Mouse (Mus musculus) ES-E14 (cell line): Measurements from ENCODE around the gene Magix. TPM values are rescaled to one million over a fixed set of nuclear protein-coding genes. Genes with fewer than 3 reads are reported as not detected.

Source experiments
- DNase-seq: peaks from one replicate; pipeline ENCODE4 v3.0.0-alpha.2; 2013; ENCODE audit warnings: low read depth, low spot score
- H3K27ac ChIP-seq: 2 replicates; pipeline ENCODE4 v1.5.1; 2012; ENCODE audit warnings: low read depth, mild to moderate bottlenecking, low read length, moderate library complexity, mixed read lengths; ENCODE audit not compliant: poor library complexity, insufficient read depth, severe bottlenecking
- H3K36me3 ChIP-seq: 2 replicates; pipeline ENCODE4 v1.6.1; 2012; ENCODE audit warnings: mild to moderate bottlenecking, low read length, moderate library complexity, mixed read lengths; ENCODE audit not compliant: control insufficient read depth, poor library complexity, insufficient read depth, severe bottlenecking
- H3K4me1 ChIP-seq, 2 experiments: fragments of 150-350 bp in 1 of 2; sonication (generic) in 1 of 2; 2 replicates each; pipeline ENCODE4 v1.6.1; 2012; ENCODE audit warnings: low read length in 2 of 2, mild to moderate bottlenecking in 1 of 2, mixed read lengths in 1 of 2; ENCODE audit not compliant: control insufficient read depth in 2 of 2, insufficient read depth in 2 of 2, poor library complexity in 1 of 2
- H3K4me3 ChIP-seq, 2 experiments: fragments of 150-350 bp in 1 of 2; sonication (generic) in 1 of 2; 2 replicates each; pipeline ENCODE4 v1.5.1; 2012; ENCODE audit warnings: low read length in 2 of 2, low read depth in 1 of 2, mild to moderate bottlenecking in 1 of 2, mixed read lengths in 1 of 2; ENCODE audit not compliant: insufficient read depth in 1 of 2, poor library complexity in 1 of 2, severe bottlenecking in 1 of 2
- H3K9ac ChIP-seq: 2 replicates; pipeline ENCODE4 v1.6.1; 2012; ENCODE audit warnings: low read depth, mild to moderate bottlenecking, low read length, mixed read lengths; ENCODE audit not compliant: poor library complexity, insufficient read depth, severe bottlenecking
- H3K9me3 ChIP-seq: fragments of 150-350 bp; sonication (generic); 2 replicates; pipeline ENCODE4 v1.6.1; 2012; ENCODE audit warnings: low read depth, mild to moderate bottlenecking, low read length; ENCODE audit not compliant: control insufficient read depth, insufficient read depth
- CHD2 ChIP-seq: IDR thresholded peaks from 2 replicates; pipeline ENCODE4 v1.6.1; 2014; ENCODE audit warnings: mild to moderate bottlenecking, low read depth, low read length, inconsistent platforms
- HCFC1 ChIP-seq: IDR thresholded peaks from 2 replicates; pipeline ENCODE4 v1.6.1; 2012; ENCODE audit warnings: low read length, inconsistent platforms, borderline replicate concordance; ENCODE audit not compliant: insufficient read depth
- MAFK ChIP-seq: IDR thresholded peaks from 2 replicates; pipeline ENCODE4 v1.6.1; 2014; ENCODE audit warnings: mild to moderate bottlenecking, low read depth, low read length, inconsistent platforms; ENCODE audit not compliant: insufficient read depth
- ZC3H11A ChIP-seq: IDR thresholded peaks from 2 replicates; pipeline ENCODE4 v1.6.1; 2012; ENCODE audit warnings: low read depth, mild to moderate bottlenecking, inconsistent platforms, low read length, borderline replicate concordance
- ZNF384 ChIP-seq: IDR thresholded peaks from 2 replicates; pipeline ENCODE4 v1.6.1; 2012; ENCODE audit warnings: low read depth, low read length, inconsistent platforms
- in situ Hi-C, 2 experiments: fragments of 600-800 bp; cut with MboI; formaldehyde crosslinking; loops; one replicate each; pipeline ENCODE4 v1.15.1; 2025; ENCODE audit warnings: low sequenced_read_pairs in 2 of 2, inconsistent platforms in 1 of 2; ENCODE audit not compliant: unreplicated experiment in 2 of 2
- total RNA-seq: library from RNA; depleted of rRNA; stranded (reverse); fragments of 300-350 nt; gene quantifications from 2 replicates; pipeline ENCODE4 v1.2.3, GENCODE M21; 2012; rRNA removed

Gene Magix
- total RNA-seq, 1 experiment = 0.36 TPM

GRCm38 (mm10) chrX:7639536-7640325 lies 41.3 kb downstream of the Magix start:
- in situ Hi-C loops = no loop called here
- H3K36me3 ChIP-seq = no peaks in the 10 kb centered on the region
- H3K9ac ChIP-seq = no peak overlapping the region
- no peak overlapping the region for H3K4me3 ChIP-seq
- H3K9me3 ChIP-seq = no peaks in the 10 kb centered on the region
- H3K4me1 ChIP-seq = peaks cover 0 to 6% of the 10 kb centered on the region in 2 experiments; a peak in 1 of 4 replicates
- TF ChIP-seq ZNF384 = no peak
- TF ChIP-seq MAFK = no peak
- no peak for TF ChIP-seq HCFC1
- no peak for TF ChIP-seq ZC3H11A
- TF ChIP-seq CHD2 = no peak
- no peak for DNase-seq
- H3K27ac ChIP-seq = no peak overlapping the region

DNA sequence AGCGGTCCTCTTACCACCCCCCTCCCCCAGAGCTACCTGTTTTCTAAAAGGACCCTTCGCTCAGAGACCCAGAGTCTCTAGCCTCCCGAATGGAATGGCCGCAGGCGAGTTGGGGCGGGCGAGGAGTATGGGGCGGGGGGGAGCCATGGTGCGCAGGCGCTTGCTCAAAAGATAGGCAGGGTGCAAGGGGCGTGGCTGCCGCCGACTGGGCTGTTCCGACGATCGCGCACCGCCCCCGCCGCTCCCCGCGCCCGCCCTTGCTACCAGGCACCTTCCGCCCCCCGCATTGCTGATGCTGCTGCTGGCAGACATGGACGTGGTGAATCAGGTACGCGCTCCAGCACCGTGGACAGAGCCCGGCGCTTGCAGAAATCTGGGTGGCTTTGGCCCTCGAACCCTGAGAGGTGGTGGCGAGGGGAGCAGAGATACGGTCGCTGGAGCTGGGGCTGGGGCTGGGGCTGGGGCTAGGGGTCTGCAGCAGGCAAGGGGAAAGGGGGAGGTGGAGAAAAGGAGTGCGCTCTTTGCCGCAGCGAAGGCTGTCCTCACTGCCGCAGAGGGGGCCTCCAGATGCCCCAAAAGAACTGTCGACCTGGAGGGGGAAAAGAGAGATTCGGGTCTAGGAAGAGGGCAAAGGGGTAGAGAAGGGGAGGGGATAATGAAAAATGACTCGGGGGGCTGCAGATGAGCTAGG lies 42.5 kb downstream of the Magix start, which contains the start of gene Syp:
Gene Syp (plus strand): TSS at position 71 of the 691 bp plus-strand sequence.
- peak; percentile 60 for DNase-seq
- no peaks in the 10 kb centered on the region for H3K36me3 ChIP-seq
- H3K9ac ChIP-seq = no peak within 1 kb of the TSS; the same call in 1 of the 2 replicates
- peak within 1 kb of the TSS; percentile 31 to 63 for H3K4me3 ChIP-seq
- H3K9me3 ChIP-seq = no peaks in the 10 kb centered on the region
- in situ Hi-C loops = no loop called here
- peaks cover 0 to 6% of the 10 kb centered on the region in 2 experiments; a peak in 1 of 4 replicates for H3K4me1 ChIP-seq
- TF ChIP-seq HCFC1 = peak; percentile 54; the same call in 1 of the 2 replicates
- TF ChIP-seq ZC3H11A = no peak
- no peak for TF ChIP-seq ZNF384
- no peak within 1 kb of the TSS for H3K27ac ChIP-seq

- in situ Hi-C loops = no loop called here
Measured at GRCm38 (mm10) chrX:7635101-7635500, 46.0 kb downstream of the Magix start.

GRCm38 (mm10) chrX:7632560-7632959 lies 48.5 kb downstream of the Magix start:
- H3K9ac ChIP-seq = no peak overlapping the region
- no peaks in the 10 kb centered on the region for H3K4me1 ChIP-seq
- H3K27ac ChIP-seq = no peak overlapping the region
- H3K9me3 ChIP-seq = no peaks in the 10 kb centered on the region
- TF ChIP-seq CHD2 (no peak), ZC3H11A (no peak), MAFK (no peak), HCFC1 (no peak), ZNF384 (no peak)
- no peaks in the 10 kb centered on the region for H3K36me3 ChIP-seq
- no peak overlapping the region for H3K4me3 ChIP-seq
- DNase-seq = no peak
- in situ Hi-C loops = no loop called here

More at GRCm38 (mm10) chrX:7635101-7635500, 46.0 kb downstream of the Magix start:
- H3K9me3 ChIP-seq = no peaks in the 10 kb centered on the region
- TF ChIP-seq CHD2 (no peak), ZNF384 (no peak), HCFC1 (no peak), MAFK (no peak), ZC3H11A (no peak)
- H3K9ac ChIP-seq = no peak overlapping the region
- no peak overlapping the region for H3K4me3 ChIP-seq
- no peak for DNase-seq
- H3K27ac ChIP-seq = no peak overlapping the region
- H3K36me3 ChIP-seq = no peaks in the 10 kb centered on the region
- peaks cover 0 to 6% of the 10 kb centered on the region in 2 experiments; a peak in 1 of 4 replicates for H3K4me1 ChIP-seq

Other genes starting within 250 kb of the Magix start
- 0.49 and 0.63 TPM in 2 replicates for gene Foxp3, start 107.6 kb downstream of the Magix start, total RNA-seq
- 1.7 and 2.4 TPM in 2 replicates for gene Ppp1r3f, start 107.0 kb downstream of the Magix start, total RNA-seq
- 19.5 and 23.9 TPM in 2 replicates for gene Ccdc22, start 75.7 kb downstream of the Magix start, total RNA-seq
- 0.16 TPM in 1 of 2 replicates, not detected in the other for gene Cacna1f, start 74.2 kb downstream of the Magix start, total RNA-seq
- gene Syp, start 42.8 kb downstream of the Magix start, total RNA-seq = 1.6 and 4.9 TPM in 2 replicates
- gene Prickle3, start 24.0 kb downstream of the Magix start, total RNA-seq = 1.5 and 2.2 TPM in 2 replicates
- gene Plp2, start 9.9 kb downstream of the Magix start, total RNA-seq = 278 and 336 TPM in 2 replicates
- gene Gpkow, start 15.9 kb upstream of the Magix start, total RNA-seq = 9.5 and 11.5 TPM in 2 replicates
- gene Wdr45, start 33.1 kb upstream of the Magix start, total RNA-seq = 55.3 and 57.6 TPM in 2 replicates
- 0.26 TPM in 1 of 2 replicates, not detected in the other for gene Gm45208, start 41.0 kb upstream of the Magix start, total RNA-seq
- 41.9 and 48.0 TPM in 2 replicates for gene Praf2, start 47.2 kb upstream of the Magix start, total RNA-seq
- gene Ccdc120, start 69.7 kb upstream of the Magix start, total RNA-seq = 15.8 and 22.9 TPM in 2 replicates
- 32.3 and 45.8 TPM in 2 replicates for gene Tfe3, start 81.3 kb upstream of the Magix start, total RNA-seq
- gene Gripap1, start 108.5 kb upstream of the Magix start, total RNA-seq = 14.9 and 22.6 TPM in 2 replicates
- gene Kcnd1, start 141.0 kb upstream of the Magix start, total RNA-seq = 3.1 and 5.4 TPM in 2 replicates
- 65.3 and 71.0 TPM in 2 replicates for gene Otud5, start 160.1 kb upstream of the Magix start, total RNA-seq
- 17.2 and 20.8 TPM in 2 replicates for gene Pim2, start 197.0 kb upstream of the Magix start, total RNA-seq
- gene Slc35a2, start 202.8 kb upstream of the Magix start, total RNA-seq = 38.3 and 51.2 TPM in 2 replicates
- gene Pqbp1, start 218.0 kb upstream of the Magix start, total RNA-seq = 47.3 and 69.9 TPM in 2 replicates
- gene Timm17b, start 218.1 kb upstream of the Magix start, total RNA-seq = 39.2 and 58.5 TPM in 2 replicates
- not detected in 2 replicates for gene Gm10491, start 226.6 kb upstream of the Magix start, total RNA-seq
- gene Gm10490, start 228.3 kb upstream of the Magix start, total RNA-seq = not detected in 2 replicates
- gene Pcsk1n, start 238.6 kb upstream of the Magix start, total RNA-seq = 10.5 and 25.2 TPM in 2 replicates
- gene Eras, start 247.4 kb upstream of the Magix start, total RNA-seq = 60.6 and 60.8 TPM in 2 replicates